Mouse (Mus musculus) adrenal gland, adult 2 months (tissue): ENCODE measurements around the gene Gm5089. TPM values are rescaled to one million over a fixed set of nuclear protein-coding genes. Genes with fewer than 3 reads are reported as not detected.

Experiments
- DNase-seq: peaks from one replicate; pipeline ENCODE4 v3.0.0; 2021
- polyA plus RNA-seq: library from polyadenylated mRNA; depleted of rRNA; stranded (reverse); fragments of >200 nt; gene quantifications from 2 replicates; pipeline ENCODE4 v1.2.3, GENCODE M21; 2012; rRNA removed
- total RNA-seq, 2 experiments: library from RNA; stranded (reverse); gene quantifications; 2 replicates each; pipeline ENCODE4 v1.2.3; 2021

Gene Gm5089
- total and polyA plus RNA-seq, 3 experiments: not detected

- DNase-seq: no peak
Observed at GRCm38 (mm10) chr14:122386281-122387130, 64.4 kb downstream of the Gm5089 start.

- no peak for DNase-seq
Observed at GRCm38 (mm10) chr14:122385758-122386157, 65.2 kb downstream of the Gm5089 start.

- DNase-seq: no peak
Observed at GRCm38 (mm10) chr14:122385238-122385534, 65.7 kb downstream of the Gm5089 start.

Other genes starting within 250 kb of the Gm5089 start
- gene Zic5, start 14.6 kb upstream of the Gm5089 start, total RNA-seq: not detected
- 0.02 TPM in 1 of 2 replicates, not detected in the other for gene Zic5, start 14.6 kb upstream of the Gm5089 start, polyA plus RNA-seq
- gene Zic2, start 24.3 kb upstream of the Gm5089 start, total RNA-seq: not detected
- 0.10 and 0.41 TPM in 2 replicates for gene Zic2, start 24.3 kb upstream of the Gm5089 start, polyA plus RNA-seq
- not detected for gene Gm10837, start 39.5 kb upstream of the Gm5089 start, total RNA-seq
- not detected in 2 replicates for gene Gm10837, start 39.5 kb upstream of the Gm5089 start, polyA plus RNA-seq
- 100 to 1,000 TPM; 152 to 179 TPM for gene Pcca, start 83.2 kb upstream of the Gm5089 start, total RNA-seq
- 18.9 and 20.6 TPM in 2 replicates for gene Pcca, start 83.2 kb upstream of the Gm5089 start, polyA plus RNA-seq